Mouse (Mus musculus): Measurements from ENCODE around the gene Trpc4ap. TPM values are rescaled to one million over a fixed set of nuclear protein-coding genes. Genes with fewer than 3 reads are reported as not detected.
A peak's percentile ranks its signal among the peaks of the same experiment; 100 is the strongest.

Trpc4ap gene
- total RNA-seq, 1 experiment: 50.0 TPM

DNA sequence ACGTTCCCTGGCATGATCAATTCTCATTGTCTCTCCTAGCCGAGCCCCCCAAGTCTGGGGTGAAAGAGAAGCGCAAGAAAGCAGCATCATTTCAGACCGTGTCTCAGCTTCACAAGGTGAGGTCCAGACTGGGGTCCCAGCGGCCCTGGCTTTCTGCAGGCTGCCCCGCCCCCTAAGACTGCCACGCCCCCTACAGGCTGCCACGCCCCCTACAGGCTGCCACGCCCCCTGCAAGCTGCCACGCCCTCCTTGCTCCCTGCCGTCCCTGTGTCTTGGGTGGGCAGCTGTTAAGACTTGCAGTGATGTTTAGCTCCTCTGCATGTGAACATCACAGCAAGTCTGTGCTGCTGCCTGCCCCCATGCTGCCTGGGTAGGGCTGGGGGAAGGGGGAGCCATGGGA, 69.6 kb downstream of the Trpc4ap start:
- no peaks in the 10 kb centered on the region for H3K9me3 ChIP-seq (ENCODE audit: control insufficient read depth, insufficient read depth, low read depth, low read length)
- H3K9ac ChIP-seq (ENCODE audit: insufficient read depth, low read depth, low read length, poor library complexity, severe bottlenecking): no peak overlapping the region
- H3K27ac ChIP-seq (ENCODE audit: insufficient read depth, low read depth, low read length, poor library complexity, severe bottlenecking): no peak overlapping the region
- no peaks in the 10 kb centered on the region for H3K36me3 ChIP-seq (ENCODE audit: control insufficient read depth, insufficient read depth, low read length, poor library complexity, severe bottlenecking)
- peaks cover 0 to 25% of the 10 kb centered on the region in 2 experiments; a peak in 1 of 4 replicates for H3K4me1 ChIP-seq (ENCODE audit: control insufficient read depth in 2 of 2, insufficient read depth in 2 of 2, low read length in 2 of 2, poor library complexity in 1 of 2)
- no peak for DNase-seq (ENCODE audit: low read depth, low spot score)
- no peak for TF ChIP-seq MAFK (IDR thresholded peaks at IDR 0.05; ENCODE audit: insufficient read depth, low read depth, low read length)
- no peak for TF ChIP-seq CHD2 (IDR thresholded peaks at IDR 0.05; ENCODE audit: low read depth, low read length)
- no peak for TF ChIP-seq ZNF384 (IDR thresholded peaks at IDR 0.05; ENCODE audit: low read depth, low read length)
- no peak for TF ChIP-seq HCFC1 (IDR thresholded peaks at IDR 0.05; ENCODE audit: borderline replicate concordance, insufficient read depth, low read length)
- TF ChIP-seq ZC3H11A (IDR thresholded peaks at IDR 0.05; ENCODE audit: borderline replicate concordance, low read depth, low read length): no peak
- in situ Hi-C loops (cut with MboI; ENCODE audit: low sequenced_read_pairs in 2 of 2, unreplicated experiment in 2 of 2): no loop called here
- no peak overlapping the region for H3K4me3 ChIP-seq (ENCODE audit: insufficient read depth in 1 of 2, low read depth in 1 of 2, low read length in 2 of 2, poor library complexity in 1 of 2, severe bottlenecking in 1 of 2)

DNA sequence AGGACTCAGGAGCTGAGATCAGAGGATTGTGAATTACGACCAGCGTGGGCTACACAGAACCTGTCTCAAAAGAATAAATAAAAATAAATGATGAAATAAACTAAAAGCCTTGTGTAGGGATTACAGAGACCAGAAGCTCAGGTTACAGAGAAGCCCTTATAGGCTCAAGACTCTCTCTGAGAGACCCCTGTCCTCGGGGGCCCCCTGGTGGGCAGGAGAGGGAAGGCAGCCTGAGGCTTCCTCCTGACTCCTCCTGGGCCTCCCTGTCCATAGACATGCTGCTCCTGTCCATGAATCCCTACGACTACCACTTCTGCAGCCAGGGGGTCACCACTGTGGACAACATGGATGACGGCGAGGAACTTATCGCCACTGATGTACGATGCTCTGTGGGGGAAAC, 72.4 kb downstream of the Trpc4ap start:
- in situ Hi-C loops (cut with MboI; ENCODE audit: low sequenced_read_pairs in 2 of 2, unreplicated experiment in 2 of 2): loop anchor here (5.0 to 10.0 kb wide), 2 partner anchors 103 to 105 kb away; partner anchors contain the start of genes Acss2 (in 2 of the 2) and Ggt7 (in 2 of the 2)
- no peak overlapping the region for H3K4me3 ChIP-seq (ENCODE audit: insufficient read depth in 1 of 2, low read depth in 1 of 2, low read length in 2 of 2, poor library complexity in 1 of 2, severe bottlenecking in 1 of 2)
- peak; percentile 73 for DNase-seq (ENCODE audit: low read depth, low spot score)
- no peak overlapping the region for H3K9ac ChIP-seq (ENCODE audit: insufficient read depth, low read depth, low read length, poor library complexity, severe bottlenecking)
- TF ChIP-seq ZC3H11A (IDR thresholded peaks at IDR 0.05; ENCODE audit: borderline replicate concordance, low read depth, low read length) (peak; percentile 80), CHD2 (IDR thresholded peaks at IDR 0.05; ENCODE audit: low read depth, low read length) (no peak)
- no peak overlapping the region for H3K27ac ChIP-seq (ENCODE audit: insufficient read depth, low read depth, low read length, poor library complexity, severe bottlenecking)
- H3K36me3 ChIP-seq (ENCODE audit: control insufficient read depth, insufficient read depth, low read length, poor library complexity, severe bottlenecking): no peaks in the 10 kb centered on the region
- H3K4me1 ChIP-seq (ENCODE audit: control insufficient read depth in 2 of 2, insufficient read depth in 2 of 2, low read length in 2 of 2, poor library complexity in 1 of 2): peaks cover 5 to 16% of the 10 kb centered on the region in 2 experiments; a peak in 1 of 4 replicates
- H3K9me3 ChIP-seq (ENCODE audit: control insufficient read depth, insufficient read depth, low read depth, low read length): no peaks in the 10 kb centered on the region

DNA sequence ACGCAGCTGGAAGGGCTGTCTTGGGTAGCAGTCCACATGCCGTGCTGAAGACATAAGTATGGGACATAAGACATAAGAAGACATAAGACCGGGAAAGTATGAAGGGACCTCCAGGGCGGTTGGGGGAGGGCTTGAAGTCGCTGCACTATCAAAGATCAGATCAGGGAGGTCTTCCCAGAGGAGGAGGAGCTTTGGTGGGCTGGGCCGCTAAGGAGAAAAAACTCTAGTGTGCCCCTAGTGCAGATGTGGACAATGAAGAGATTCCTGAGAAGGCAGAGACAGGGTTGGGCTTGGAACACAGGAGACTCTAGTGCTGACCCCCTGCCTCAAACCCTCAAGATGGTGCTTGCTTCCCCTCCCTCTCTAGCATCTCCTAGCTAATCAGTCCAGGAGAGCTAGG, 75.2 kb downstream of the Trpc4ap start:
- H3K9me3 ChIP-seq (ENCODE audit: control insufficient read depth, insufficient read depth, low read depth, low read length): no peaks in the 10 kb centered on the region
- H3K27ac ChIP-seq (ENCODE audit: insufficient read depth, low read depth, low read length, poor library complexity, severe bottlenecking): no peak overlapping the region
- in situ Hi-C loops (cut with MboI; ENCODE audit: low sequenced_read_pairs in 2 of 2, unreplicated experiment in 2 of 2): loop anchor here (5.0 to 10.0 kb wide), 2 partner anchors 100 to 102 kb away; partner anchors contain the start of genes Acss2 (in 2 of the 2) and Ggt7 (in 2 of the 2)
- peaks cover 5 to 29% of the 10 kb centered on the region in 2 experiments; a peak in 3 of 4 replicates for H3K4me1 ChIP-seq (ENCODE audit: control insufficient read depth in 2 of 2, insufficient read depth in 2 of 2, low read length in 2 of 2, poor library complexity in 1 of 2)
- H3K4me3 ChIP-seq (ENCODE audit: insufficient read depth in 1 of 2, low read depth in 1 of 2, low read length in 2 of 2, poor library complexity in 1 of 2, severe bottlenecking in 1 of 2): no peak overlapping the region
- H3K9ac ChIP-seq (ENCODE audit: insufficient read depth, low read depth, low read length, poor library complexity, severe bottlenecking): no peak overlapping the region
- TF ChIP-seq MAFK (IDR thresholded peaks at IDR 0.05; ENCODE audit: insufficient read depth, low read depth, low read length) (no peak), ZC3H11A (IDR thresholded peaks at IDR 0.05; ENCODE audit: borderline replicate concordance, low read depth, low read length) (no peak), HCFC1 (IDR thresholded peaks at IDR 0.05; ENCODE audit: borderline replicate concordance, insufficient read depth, low read length) (no peak), CHD2 (IDR thresholded peaks at IDR 0.05; ENCODE audit: low read depth, low read length) (no peak), ZNF384 (IDR thresholded peaks at IDR 0.05; ENCODE audit: low read depth, low read length) (no peak)
- H3K36me3 ChIP-seq (ENCODE audit: control insufficient read depth, insufficient read depth, low read length, poor library complexity, severe bottlenecking): no peaks in the 10 kb centered on the region
- no peak for DNase-seq (ENCODE audit: low read depth, low spot score)

DNA sequence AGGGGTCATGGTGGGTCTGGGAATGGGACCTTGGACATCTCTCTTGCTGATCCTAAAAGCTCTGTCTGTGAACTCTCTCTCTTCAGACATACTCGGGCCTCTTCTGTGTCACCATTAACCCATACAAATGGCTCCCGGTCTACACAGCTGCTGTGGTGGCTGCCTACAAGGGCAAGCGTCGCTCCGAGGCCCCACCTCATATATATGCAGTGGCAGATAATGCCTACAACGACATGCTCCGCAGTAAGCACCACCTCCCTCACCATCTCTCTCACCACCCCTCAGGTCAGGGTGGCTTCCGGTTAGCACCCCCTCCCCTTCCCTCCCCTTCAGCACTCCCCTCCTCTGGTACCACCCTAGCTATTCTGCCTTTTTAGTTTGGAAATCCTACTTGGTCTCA, 78.2 kb downstream of the Trpc4ap start:
- H3K4me1 ChIP-seq (ENCODE audit: control insufficient read depth in 2 of 2, insufficient read depth in 2 of 2, low read length in 2 of 2, poor library complexity in 1 of 2): peaks cover 5 to 38% of the 10 kb centered on the region in 2 experiments; a peak in 3 of 4 replicates
- no peak overlapping the region for H3K9ac ChIP-seq (ENCODE audit: insufficient read depth, low read depth, low read length, poor library complexity, severe bottlenecking)
- in situ Hi-C loops (cut with MboI; ENCODE audit: low sequenced_read_pairs in 2 of 2, unreplicated experiment in 2 of 2): loop anchor here in 1 of 2 experiments (10.0 kb wide), 1 partner anchor 99 kb away; the partner anchor contains the start of genes Acss2 and Ggt7
- H3K4me3 ChIP-seq (ENCODE audit: insufficient read depth in 1 of 2, low read depth in 1 of 2, low read length in 2 of 2, poor library complexity in 1 of 2, severe bottlenecking in 1 of 2): peak overlapping the region; percentile 3 to 71; a peak in 3 of 4 replicates
- H3K36me3 ChIP-seq (ENCODE audit: control insufficient read depth, insufficient read depth, low read length, poor library complexity, severe bottlenecking): no peaks in the 10 kb centered on the region
- no peaks in the 10 kb centered on the region for H3K9me3 ChIP-seq (ENCODE audit: control insufficient read depth, insufficient read depth, low read depth, low read length)
- no peak for TF ChIP-seq MAFK (IDR thresholded peaks at IDR 0.05; ENCODE audit: insufficient read depth, low read depth, low read length)
- no peak for TF ChIP-seq ZNF384 (IDR thresholded peaks at IDR 0.05; ENCODE audit: low read depth, low read length)
- TF ChIP-seq ZC3H11A (IDR thresholded peaks at IDR 0.05; ENCODE audit: borderline replicate concordance, low read depth, low read length): no peak
- no peak for TF ChIP-seq CHD2 (IDR thresholded peaks at IDR 0.05; ENCODE audit: low read depth, low read length)
- no peak for TF ChIP-seq HCFC1 (IDR thresholded peaks at IDR 0.05; ENCODE audit: borderline replicate concordance, insufficient read depth, low read length)
- DNase-seq (ENCODE audit: low read depth, low spot score): no peak
- no peak overlapping the region for H3K27ac ChIP-seq (ENCODE audit: insufficient read depth, low read depth, low read length, poor library complexity, severe bottlenecking)
